Mouse (Mus musculus) sigmoid colon, adult 10 weeks (tissue): ENCODE data around the gene Olfr1054. TPM values are rescaled to one million over a fixed set of nuclear protein-coding genes. Genes with fewer than 3 reads are reported as not detected.

ENCODE experiments used
- polyA plus RNA-seq: library from polyadenylated mRNA; stranded (reverse); fragments of 350-450 nt; fragmentation: Illumina TruSeq; extraction: RNeasy Lipid Tissue Mini Kit (QIAGEN cat#74804); gene quantifications from one replicate; pipeline ENCODE4 v1.2.3, GENCODE M21; 2014; ENCODE audit warnings: low read depth, low replicate concordance

Gene Olfr1054
- polyA plus RNA-seq: not detected

DNA sequence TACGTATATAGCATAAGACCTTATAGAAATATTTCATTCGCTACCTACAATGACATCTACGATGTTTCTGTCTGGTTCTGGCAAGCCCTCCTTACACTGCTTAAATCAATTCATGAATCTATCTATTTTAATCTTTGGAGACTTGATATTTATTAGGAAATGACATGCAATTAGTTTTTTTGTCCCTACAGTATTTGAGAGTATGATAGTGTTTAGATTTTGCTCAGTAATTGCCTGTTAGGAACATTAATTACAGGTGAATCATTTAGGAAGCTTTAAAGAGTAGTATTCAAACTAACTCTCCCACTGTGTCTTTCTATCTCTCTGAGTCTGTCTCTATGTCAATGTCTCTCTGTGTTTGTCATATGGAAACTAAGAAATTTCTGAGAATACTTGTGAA, at the start of gene Olfr1054:
TSS of gene Olfr1054 (minus strand) at position 101 of the 400 bp plus-strand sequence.

GRCm38 (mm10) chr2:86378293-86378692, 43.1 kb upstream of the Olfr1054 start, which contains the start of gene Olfr1057:
TSS of gene Olfr1057 (minus strand) at chr2:86378393.

GRCm38 (mm10) chr2:86362369-86362768, 27.1 kb upstream of the Olfr1054 start, which contains the start of gene Olfr1056:
TSS of gene Olfr1056 (minus strand) at chr2:86362469.

DNA sequence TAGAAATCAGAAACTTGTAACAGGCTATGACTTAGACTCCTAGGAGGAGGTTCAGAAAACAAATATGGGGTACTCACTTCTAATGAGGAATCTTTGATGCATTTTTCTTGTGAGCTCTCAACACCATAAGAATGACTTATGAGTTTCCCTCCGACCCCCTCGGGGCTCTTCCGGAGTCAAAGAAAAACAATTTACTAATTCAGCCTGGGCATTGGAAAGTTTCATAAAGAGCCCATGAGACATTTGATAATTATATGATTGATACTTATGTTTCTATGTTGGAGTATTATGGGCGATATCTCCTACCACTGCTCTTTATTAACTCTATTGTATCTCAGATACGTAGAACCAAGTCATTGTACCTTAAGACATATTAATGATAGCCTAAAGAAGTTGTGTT, 15.0 kb upstream of the Olfr1054 start, which contains the start of gene Olfr1055:
TSS of gene Olfr1055 (minus strand) at position 101 of the 400 bp plus-strand sequence.

GRCm38 (mm10) chr2:86315184-86315583, 20.0 kb downstream of the Olfr1054 start, which contains the start of gene Olfr1053:
TSS of gene Olfr1053 (minus strand) at chr2:86315284.

DNA sequence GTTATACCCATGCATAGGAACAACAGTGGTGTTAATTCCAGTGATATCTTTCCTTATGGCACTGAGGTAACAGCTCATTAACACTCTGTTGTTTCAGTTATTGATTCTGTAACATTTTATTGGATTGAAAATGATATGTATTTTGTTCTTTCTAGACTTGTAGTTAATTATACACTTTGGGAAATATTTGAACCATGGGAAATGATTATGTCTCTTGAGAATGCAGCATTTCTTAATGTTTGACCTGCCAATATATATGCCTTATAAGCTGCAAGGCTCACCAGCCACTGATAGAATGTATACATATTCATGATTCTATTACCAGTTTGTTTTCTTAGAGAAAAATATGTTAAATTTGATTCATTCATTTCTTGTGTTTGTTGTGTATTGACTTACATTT, 43.1 kb downstream of the Olfr1054 start, which contains the start of gene Olfr1052:
TSS of gene Olfr1052 (plus strand) at position 301 of the 400 bp plus-strand sequence.

Other genes with a start within 250 kb of the Olfr1054 start
- not detected for gene Olfr1037, start 248.0 kb downstream of the Olfr1054 start, polyA plus RNA-seq
- not detected for gene Olfr1039, start 199.5 kb downstream of the Olfr1054 start, polyA plus RNA-seq
- gene Olfr1040, start 188.7 kb downstream of the Olfr1054 start, polyA plus RNA-seq: not detected
- not detected for gene Olfr1042, start 173.6 kb downstream of the Olfr1054 start, polyA plus RNA-seq
- not detected for gene Olfr1043, start 167.9 kb downstream of the Olfr1054 start, polyA plus RNA-seq
- gene Olfr1044, start 157.6 kb downstream of the Olfr1054 start, polyA plus RNA-seq: not detected
- not detected for gene Olfr52, start 149.8 kb downstream of the Olfr1054 start, polyA plus RNA-seq
- not detected for gene Olfr1045, start 132.4 kb downstream of the Olfr1054 start, polyA plus RNA-seq
- gene Olfr1046, start 116.1 kb downstream of the Olfr1054 start, polyA plus RNA-seq: not detected
- not detected for gene Olfr1047, start 104.0 kb downstream of the Olfr1054 start, polyA plus RNA-seq
- not detected for gene Olfr1048, start 95.1 kb downstream of the Olfr1054 start, polyA plus RNA-seq
- not detected for gene Olfr1049, start 77.1 kb downstream of the Olfr1054 start, polyA plus RNA-seq
- not detected for gene Olfr1051, start 56.3 kb downstream of the Olfr1054 start, polyA plus RNA-seq
- gene Olfr1052, start 43.0 kb downstream of the Olfr1054 start, polyA plus RNA-seq: not detected
- not detected for gene Olfr1053, start 20.1 kb downstream of the Olfr1054 start, polyA plus RNA-seq
- not detected for gene Olfr1055, start 14.9 kb upstream of the Olfr1054 start, polyA plus RNA-seq
- gene Olfr1056, start 27.0 kb upstream of the Olfr1054 start, polyA plus RNA-seq: not detected
- not detected for gene Olfr1057, start 43.0 kb upstream of the Olfr1054 start, polyA plus RNA-seq
- gene Olfr1058, start 53.1 kb upstream of the Olfr1054 start, polyA plus RNA-seq: not detected
- not detected for gene Olfr1061, start 78.6 kb upstream of the Olfr1054 start, polyA plus RNA-seq
- gene Olfr1062, start 91.3 kb upstream of the Olfr1054 start, polyA plus RNA-seq: not detected
- not detected for gene Olfr1065, start 115.2 kb upstream of the Olfr1054 start, polyA plus RNA-seq
- not detected for gene Olfr1066, start 120.8 kb upstream of the Olfr1054 start, polyA plus RNA-seq
- not detected for gene Olfr228, start 152.0 kb upstream of the Olfr1054 start, polyA plus RNA-seq
- gene Olfr1076, start 173.0 kb upstream of the Olfr1054 start, polyA plus RNA-seq: not detected
- gene Olfr1079, start 207.0 kb upstream of the Olfr1054 start, polyA plus RNA-seq: not detected
- gene Olfr1080, start 222.8 kb upstream of the Olfr1054 start, polyA plus RNA-seq: not detected